Mouse (Mus musculus): Measurements from ENCODE around the gene Pafah2.

Gene Pafah2

DNA sequence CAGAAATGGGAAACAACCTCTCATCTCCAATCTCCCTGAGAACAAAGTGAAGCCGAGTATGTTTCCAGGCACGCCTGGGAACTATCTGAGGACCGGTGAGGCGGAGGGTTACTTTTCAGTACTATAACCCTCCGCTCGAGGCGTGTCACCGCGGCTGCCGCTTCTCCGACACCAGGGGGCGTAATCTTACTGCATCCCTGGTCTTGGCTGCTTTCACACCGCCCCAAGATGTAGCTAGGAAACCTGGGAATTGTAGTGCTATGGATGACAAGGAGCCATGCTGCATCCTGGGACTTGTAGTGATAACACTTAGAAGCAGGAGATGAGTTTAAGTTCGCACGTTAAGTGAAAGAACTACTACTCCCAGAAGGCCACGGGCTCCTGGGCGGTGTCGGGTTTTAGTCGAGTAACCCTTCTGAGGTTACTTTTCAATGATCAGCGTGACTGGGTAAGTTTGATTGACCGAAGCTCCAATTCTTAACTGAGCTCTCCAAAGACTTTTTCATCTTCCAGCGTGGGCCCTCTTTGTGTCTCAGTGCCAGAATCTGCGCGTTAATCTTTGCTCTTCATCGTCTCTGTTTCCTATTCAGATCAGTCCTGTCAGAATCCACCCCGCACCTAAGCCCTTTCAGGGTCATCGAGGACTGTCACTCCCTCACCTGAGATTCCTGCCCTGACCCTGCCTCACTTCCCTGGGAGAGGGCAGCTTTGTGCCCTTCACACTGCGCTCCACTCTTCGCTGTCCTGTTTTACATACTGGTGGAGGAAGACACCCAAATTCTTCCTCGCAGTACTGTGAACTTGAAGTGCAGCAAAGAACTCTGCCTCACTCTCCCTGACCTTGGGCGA is at the start of gene Pafah2:
Pafah2 (plus strand) TSS at position 344 of the 849 bp plus-strand sequence.
- DNase-seq (ENCODE audit: low spot score), result peak; percentile 79

DNA sequence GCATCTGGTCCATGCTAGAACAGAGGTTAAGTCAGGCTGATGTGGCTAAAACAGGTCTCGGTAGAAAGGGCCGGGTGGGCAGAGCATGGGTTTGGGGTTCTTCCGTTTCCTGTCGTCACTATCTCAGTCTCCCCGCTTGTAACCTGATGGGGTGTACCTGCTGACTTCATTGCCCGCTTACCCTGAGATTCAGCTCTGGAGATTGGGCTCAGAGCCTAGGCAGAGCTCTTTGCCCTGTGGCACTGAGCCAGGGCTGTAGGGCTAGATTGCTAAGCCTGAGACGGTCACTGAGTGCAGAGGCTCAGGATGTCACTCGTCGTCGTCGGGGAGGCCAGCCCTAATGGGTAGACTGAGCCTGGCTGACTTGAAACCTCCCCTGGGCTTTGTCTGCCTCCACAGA is 48.0 kb upstream of the Pafah2 start:
- no peak for DNase-seq (ENCODE audit: low spot score)

DNA sequence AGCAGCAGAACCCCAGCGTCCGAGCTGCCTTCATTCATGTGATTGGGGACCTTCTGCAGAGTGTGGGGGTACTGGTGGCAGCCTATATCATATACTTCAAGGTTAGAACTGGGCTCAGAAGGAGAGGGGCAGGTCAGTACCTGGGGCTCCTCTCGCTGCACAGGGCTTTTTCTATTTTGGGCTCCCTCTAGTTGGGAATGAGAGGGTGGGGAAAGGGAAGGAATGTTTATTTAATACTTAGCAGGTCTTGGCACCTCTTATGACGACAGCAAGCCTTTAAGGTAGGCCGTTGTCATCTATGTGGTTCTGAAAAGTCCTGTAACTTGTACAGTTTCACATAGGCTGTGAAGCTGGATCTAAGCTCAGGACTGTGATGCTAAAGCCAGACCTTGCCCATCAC is 47.6 kb upstream of the Pafah2 start:
- DNase-seq (ENCODE audit: low spot score), result no peak

DNA sequence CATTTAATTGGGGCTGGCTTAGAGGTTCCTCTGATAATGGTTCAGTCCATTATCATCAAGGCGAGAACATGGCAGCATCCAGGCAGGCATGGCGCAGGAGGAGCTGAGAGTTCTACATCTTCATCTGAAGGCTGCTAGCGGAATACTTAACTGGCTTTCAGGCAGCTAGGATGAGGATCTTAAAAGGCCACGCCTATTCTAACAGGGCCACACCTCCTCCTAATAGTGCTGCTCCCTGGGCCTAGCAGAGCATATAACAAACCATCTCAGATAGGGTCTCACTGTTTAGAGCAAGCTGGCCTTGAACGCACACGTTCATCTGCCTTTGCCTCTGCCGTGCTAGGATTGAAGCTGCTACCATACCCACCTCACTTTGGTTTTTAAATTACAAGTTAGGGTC is 46.3 kb upstream of the Pafah2 start:
- no peak for DNase-seq (ENCODE audit: low spot score)

DNA sequence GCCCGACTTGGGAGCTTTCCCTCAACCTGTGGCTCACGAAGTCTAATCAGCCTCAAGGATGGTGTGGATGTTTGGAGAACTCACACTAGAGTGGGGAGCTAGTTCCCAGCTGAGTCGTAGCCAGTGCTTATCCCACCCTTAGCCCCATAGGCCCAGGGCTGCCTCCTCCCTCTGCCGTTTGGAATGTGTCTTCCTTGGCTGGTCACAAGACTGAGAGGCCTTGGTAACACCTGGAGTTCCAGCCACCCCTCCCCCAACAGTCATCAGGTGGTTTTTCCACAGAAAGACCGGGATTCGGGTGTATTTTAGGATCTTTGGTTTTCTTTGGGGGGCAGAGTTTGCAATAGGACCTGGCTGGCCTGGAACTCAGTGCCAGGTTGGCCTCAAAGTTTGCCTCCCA is 45.5 kb upstream of the Pafah2 start:
- no peak for DNase-seq (ENCODE audit: low spot score)

DNA sequence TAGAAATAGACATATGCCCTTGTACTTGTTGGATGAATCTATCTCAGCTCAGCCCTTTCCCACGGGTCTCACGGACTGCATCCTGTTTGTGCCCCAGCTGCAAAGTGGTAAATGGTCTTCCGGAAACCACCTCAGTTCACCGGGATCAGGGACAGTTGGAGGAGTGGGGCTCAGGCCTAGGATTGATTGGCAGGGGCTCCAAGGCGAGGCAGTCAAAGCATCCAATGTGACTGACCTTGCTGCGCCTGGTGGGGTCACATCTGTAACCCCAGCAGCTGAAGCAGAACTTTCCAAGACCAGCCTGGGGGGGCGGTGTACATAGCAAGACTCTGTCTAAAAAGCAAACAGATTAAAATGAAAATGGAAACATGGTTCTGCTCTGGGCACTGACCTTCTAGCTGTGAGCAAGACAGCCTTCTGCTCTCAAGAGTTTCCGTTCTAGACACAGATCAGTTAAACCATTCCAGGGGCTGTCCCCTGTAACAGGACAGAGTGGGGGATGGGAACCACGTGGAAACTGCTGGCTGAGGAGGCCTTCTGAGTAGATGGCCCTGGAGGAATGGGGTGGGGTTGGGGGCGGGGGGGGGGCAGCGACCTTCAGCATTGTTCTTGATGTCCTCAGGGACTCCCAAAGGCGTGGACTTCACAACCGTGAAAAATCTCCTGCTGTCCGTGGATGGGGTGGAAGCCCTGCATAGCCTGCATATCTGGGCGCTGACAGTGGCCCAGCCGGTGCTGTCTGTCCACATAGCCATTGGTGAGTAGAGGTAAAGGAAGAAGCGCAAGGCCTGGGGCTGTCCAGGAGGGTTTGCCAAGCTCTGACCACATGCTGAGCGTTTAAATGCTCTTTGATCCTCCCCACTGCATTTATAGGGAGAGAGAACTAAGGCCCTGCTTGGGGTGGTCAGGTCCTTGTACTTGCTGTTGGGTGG is 44.5 kb upstream of the Pafah2 start:
- no peak for DNase-seq (ENCODE audit: low spot score)

DNA sequence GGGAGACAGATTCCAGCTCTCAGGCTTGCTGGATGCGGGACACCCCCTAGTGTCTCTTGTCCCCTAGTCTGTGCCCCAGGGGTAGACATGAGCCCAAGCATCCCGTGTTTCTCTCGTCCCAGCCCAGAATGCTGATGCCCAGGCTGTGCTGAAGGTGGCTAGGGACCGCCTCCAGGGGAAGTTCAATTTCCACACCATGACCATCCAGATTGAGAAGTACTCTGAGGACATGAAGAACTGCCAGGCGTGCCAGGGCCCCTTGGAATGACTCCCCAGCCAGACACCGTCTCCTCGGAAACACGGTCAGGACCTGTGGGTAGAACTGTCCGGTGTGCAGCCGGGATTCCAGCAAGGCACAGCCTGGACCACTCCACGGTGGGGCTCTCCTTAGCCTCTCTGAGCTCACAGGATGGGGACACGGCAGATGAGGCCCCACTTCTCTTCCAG is 43.8 kb upstream of the Pafah2 start:
- DNase-seq (ENCODE audit: low spot score), result no peak

DNA sequence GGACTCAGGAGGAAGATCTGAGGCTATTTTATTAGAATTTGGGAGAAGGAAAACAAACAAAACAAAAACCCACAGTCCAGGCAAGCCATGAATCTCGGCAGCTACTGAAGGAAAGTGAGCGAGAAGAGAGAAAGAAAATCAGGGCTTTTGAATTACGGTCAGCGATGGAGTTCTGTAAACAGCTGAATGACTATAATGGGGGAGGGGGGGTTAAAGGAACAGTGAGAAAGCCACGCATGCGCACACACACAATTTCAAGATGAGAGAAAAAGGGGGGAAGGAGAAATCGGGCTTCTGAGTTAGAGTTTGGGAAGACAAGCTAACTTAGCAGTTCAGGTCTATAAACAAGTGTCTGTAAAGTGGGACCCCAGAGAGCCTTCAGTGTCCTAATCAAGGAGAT is 43.2 kb upstream of the Pafah2 start:
- no peak for DNase-seq (ENCODE audit: low spot score)

DNA sequence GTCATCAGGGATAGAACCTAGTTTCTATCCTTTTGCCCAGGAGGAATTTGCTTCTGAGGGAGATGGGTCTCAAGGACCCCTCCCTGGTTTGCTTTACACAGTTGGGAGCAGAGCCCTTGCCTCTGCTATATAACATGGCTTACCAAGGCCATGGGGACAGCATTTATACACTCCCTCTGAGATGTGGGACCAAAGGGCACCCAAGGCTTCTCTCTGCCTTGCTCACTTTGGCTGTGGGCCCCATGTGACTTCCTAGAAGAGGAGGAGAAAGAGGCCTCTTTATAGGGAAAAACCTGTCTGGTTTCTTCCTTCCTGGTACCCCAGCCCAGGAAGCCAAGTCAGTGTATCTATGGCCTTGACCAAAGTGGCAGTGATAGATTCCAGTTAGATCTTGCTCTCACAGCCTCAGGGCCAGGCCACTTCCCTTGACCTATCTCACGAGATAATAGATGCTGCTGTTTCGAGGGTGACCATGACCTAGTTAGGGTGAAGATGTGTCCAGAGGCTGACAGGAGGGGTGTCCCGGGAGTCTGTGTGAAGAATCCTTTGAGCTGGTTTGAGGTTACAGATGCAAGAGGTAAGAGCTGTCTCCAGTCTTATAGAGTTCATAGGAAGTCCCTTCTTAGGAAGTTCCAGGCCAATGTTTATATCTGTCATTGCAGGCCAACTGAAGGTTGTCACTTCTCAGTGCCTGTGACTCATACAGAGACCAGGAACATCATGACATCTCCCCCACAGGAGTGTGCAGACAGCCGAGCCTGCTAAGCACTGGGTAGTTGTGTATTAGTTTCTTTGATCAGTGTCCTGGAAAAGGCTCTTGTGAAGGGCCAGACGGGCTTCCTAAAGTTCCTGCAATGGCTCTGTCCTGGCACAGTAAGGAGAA is 42.4 kb upstream of the Pafah2 start:
- DNase-seq (ENCODE audit: low spot score), result no peak

DNA sequence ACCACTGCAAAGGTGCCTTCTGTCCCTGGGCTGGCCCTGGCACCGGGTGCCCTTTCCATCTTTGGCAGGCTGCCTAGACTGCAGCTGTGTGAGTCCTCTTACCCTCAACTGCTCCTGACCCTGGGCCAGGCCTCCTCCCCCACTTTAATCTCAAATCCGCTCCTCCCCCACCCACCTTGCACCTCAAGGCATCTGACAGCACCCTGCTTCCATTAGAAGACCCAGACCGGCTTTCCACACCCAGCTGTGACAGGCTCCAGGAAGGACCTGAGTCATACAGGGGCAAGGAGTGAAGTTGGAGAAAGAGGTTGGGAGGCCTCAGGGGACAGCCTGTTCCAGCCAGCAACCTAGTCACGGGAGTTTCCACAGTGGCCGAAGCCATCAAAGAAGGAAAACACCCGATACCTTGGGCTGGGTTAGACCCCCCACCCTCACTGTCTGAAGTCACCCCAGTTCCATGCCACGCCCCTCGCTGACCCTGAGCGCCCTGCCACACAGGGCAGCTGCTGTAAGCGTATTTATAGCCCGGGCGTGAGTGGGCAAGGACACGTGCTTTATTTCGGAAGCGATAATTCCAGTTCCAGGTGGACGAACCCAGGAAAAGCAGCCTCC is 40.2 kb upstream of the Pafah2 start:
- no peak for DNase-seq (ENCODE audit: low spot score)

DNA sequence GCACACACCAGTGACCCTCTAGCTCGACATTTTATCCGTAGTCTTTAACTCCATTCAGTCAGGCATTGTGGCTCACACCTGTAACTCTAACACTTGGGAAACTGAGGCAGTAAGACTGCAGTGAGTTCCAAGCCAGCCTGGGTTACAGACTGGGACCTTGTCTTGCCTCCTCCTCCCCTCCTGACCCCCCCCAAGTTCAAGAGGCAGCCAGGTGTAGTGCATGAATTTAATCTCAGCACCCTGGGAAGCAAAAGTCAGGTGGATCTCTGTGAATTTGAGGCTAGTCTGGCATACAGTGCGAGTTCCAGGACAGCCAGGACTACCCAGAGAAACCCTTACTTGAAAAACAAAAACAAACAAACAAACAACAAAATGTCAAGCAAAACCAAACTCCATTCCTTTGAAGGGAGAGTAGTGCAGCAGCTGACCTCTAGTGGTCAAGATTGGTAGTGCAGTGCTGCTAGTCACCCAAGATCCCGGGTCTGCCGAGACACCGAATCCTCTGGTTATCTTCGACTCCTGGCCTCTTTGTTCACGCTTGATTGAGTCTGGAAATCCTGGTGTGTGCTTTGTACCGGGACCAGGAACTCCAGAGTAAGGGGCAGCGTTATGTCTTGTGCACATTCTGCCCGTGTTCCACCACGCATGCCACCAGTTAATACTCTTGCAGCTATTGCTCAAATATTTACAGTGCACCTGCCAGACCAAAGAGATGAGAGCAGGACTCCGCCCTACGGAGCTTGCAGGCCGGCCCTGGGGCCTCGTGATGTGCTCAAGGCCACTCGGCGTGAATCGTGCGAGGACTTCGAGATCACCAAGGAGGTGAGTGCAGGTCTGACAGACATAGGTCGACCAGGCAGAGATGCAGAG is 39.3 kb upstream of the Pafah2 start:
- DNase-seq (ENCODE audit: low spot score), result peak; percentile 46

DNA sequence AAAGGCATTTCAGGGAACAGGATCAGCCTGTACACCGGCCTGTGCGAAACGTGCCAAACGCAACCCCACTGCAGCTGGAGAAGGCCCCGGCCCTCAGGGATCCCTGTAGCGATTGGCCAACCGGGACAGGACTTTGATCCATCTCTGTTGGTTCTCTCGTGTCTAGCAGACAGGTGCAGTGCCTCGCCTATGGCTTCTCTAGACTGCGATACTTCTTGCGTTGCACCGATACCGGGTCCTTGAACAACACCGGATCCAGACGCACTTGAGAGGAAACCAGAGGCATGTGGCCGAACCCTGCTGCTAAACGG is 38.7 kb upstream of the Pafah2 start:
- no peak for DNase-seq (ENCODE audit: low spot score)

DNA sequence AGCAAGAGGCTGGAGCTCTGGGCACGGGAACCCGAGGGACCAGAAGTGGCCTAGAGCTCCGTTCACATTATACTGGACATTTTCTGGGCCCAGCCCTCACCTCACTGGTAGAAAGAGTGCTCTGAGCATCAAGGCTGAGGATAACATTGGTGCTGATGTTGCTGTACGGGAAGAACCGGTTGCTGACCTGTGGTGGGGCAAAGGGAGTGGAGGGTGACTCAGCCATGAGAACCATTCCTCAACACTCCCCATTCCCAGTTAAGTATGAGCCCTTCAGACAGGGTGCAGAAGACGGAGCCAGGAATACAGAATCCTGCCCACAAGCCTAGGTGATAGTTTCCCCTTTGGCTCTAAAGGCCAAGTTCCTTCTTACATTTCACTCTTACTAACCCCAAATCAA is 36.5 kb upstream of the Pafah2 start:
- DNase-seq (ENCODE audit: low spot score), result no peak

DNA sequence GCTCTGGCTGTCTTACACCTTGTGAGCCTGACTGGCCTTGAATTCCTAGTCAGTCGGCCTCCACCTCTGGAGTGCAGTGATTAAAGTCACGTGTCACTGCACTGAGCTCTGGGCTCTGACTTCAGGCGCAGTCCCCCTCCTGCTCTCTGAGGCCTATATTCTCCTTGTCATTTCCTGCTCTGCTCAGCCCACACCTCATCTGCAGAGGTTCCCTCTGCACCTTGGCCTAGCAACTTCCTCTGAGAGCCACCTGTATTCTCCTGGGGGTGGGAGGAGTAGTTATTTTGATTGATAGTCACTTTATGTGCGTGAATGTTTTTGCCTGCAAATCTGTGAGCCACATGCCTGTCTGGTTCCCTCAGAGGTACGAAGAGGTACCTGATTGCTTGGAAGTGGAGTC is 34.9 kb upstream of the Pafah2 start:
- DNase-seq (ENCODE audit: low spot score), result no peak

DNA sequence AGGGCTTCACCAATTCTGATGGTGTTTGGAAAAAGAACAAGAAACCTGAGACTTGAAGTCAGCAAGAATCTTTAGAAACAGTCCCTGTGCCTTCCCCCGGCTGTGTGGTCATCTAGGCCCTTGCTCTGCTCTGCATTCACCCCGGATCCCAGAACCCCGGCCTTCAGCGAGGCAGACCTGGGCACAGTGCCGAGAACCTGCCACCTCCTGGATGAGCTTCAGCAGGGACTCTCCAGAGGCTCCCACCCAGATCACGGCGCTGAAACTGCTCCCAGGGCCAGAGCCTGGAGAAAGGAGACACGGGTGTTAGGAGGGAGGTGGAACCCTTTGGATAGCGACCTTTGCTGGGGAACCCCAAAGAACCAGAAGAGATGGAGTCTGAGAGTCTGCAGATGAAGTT is 34.0 kb upstream of the Pafah2 start:
- no peak for DNase-seq (ENCODE audit: low spot score)

DNA sequence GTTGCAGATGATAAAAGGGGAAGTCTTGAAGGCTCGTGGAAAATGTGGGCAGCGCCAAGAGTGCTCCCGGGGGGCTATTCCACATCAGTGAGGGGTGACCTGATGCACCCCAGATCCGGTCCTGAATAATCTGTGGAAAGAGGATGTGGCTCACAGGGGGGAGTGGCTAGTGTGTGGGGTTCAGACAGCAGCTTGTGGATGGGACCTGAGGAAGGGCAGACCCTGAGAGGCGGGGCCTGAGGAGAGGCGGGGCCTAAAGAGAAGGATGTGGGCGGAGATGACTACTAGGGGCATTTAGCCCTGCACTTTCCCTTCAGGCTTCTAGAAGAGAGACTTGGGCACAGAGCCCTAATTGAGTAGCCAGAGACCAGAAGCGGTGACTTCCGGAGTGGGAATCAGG is 33.5 kb upstream of the Pafah2 start:
- no peak for DNase-seq (ENCODE audit: low spot score)

DNA sequence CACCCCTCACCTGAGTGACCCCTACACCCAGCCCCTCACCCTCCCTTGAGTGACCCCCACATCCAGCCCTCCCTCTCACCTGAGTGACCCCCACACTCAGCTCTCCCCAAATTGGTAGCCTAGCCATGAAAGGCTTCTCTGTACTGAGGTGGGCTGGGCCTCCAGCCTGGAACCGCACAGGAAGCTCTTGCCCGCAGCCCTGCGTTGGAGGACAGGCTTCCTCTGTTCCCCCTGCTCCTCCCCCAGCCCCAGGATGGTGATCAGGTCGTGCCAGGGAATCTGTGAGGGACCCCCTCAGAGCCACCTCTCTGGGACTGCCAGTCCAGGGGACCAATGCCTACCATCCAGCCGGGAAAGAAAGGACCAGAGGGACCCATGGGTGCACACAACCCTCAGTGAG is 30.8 kb upstream of the Pafah2 start:
- DNase-seq (ENCODE audit: low spot score), result no peak

DNA sequence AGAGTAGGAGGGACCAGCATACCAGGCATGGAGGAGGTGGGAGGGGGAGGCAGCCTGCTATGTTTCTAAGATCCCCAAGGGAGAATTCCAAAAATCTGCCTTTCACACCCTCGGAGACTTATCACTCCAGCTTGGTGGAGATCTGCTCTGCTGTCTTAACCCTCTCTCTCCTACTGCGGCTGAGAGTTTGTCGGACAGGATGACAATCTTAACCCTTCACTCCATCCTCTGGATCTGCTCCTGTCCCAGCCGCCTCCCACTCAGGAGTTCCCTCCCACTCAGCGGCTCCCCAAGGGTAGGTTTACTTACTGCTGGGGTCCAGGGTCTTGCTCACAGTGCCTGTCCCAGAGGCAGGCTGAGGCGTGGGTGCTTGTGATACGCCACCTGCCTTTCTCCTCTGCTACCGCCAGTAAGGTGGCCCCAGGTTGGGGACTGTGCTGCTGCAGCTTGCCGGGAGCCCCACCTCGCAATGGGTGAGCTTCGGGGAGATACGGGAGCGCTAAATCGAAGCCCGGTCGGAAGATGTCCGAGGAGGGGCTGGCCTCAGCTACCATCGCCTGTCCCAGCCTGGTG is 25.4 kb upstream of the Pafah2 start:
- DNase-seq (ENCODE audit: low spot score), result no peak

DNA sequence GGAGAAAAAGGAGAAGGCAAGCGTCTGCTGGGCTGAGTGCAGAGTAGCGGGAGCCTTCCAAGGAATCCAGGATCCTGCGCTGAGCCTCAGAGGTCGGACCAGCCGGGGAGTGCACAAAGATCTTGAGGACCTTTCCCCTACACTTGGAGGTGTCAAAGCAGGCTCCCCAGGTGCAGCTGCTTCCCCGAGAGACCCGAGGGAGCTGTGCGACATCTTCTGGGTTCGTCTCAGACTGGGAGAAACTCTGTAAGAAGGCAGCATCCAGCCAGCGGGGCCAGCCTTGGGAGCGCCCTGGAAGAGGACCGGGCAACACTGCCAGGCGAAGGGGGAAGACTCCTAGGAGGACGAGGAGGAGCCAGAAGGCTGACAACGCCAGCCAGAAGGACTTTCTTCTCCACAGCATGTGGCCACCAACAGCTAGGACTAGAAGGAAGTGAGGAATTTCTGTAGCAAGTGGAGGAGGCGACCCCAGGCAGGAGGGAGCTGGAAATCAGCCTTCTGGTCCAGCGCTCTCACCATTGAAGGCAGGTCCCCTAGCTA is 24.7 kb upstream of the Pafah2 start:
- no peak for DNase-seq (ENCODE audit: low spot score)

DNA sequence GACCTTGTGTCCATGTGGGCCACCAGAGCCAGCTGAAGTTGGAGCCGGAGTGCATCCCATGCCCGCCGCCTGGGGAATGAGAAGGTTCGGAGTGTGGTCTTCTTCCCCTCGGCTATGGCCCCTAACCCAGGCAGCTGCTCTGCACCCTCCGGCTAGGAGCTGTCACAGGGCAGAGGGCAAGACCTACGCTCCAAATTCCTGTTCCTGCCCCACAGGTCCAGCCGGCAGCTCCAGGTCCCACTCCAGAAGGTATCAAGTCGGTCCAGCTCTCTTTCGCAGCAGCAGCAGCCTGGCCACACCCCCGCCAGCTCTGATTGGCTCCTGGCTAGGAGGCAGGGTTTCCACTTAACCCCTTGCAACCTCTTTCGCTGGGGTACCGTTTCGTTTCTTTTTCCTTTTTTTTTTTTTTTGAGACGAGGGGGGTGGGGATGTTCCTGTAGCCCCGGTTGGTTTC is 23.8 kb upstream of the Pafah2 start:
- peak; percentile 44 for DNase-seq (ENCODE audit: low spot score)

Data from ovary, postnatal 10 days (tissue).